Mouse (Mus musculus) liver, embryonic 14.5 days (tissue): ENCODE results near the gene Acsbg2. TPM values are rescaled to one million over a fixed set of nuclear protein-coding genes. Genes with fewer than 3 reads are reported as not detected.

Experiments used
- ATAC-seq: fragments of 200-750 bp; cut with Nextera tagmentation; 2 replicates; pipeline ENCODE4 v1.8.0; 2017; ENCODE audit warnings: moderate number of reproducible peaks, mild to moderate bottlenecking, moderate library complexity; ENCODE audit not compliant: insufficient read depth
- DNase-seq, 3 experiments: peaks; one replicate each; pipeline ENCODE4 v3.0.0-alpha.2; 2012 to 2013; ENCODE audit warnings: low read depth in 3 of 3, low spot score in 3 of 3
- H3K27ac ChIP-seq: fragments of 300-500 bp; sonication (generic); 2 replicates; pipeline ENCODE4 v1.5.1; 2014; ENCODE audit warnings: moderate library complexity, mild to moderate bottlenecking, control low read depth, inconsistent platforms
- H3K27me3 ChIP-seq: fragments of 300-500 bp; sonication (generic); 2 replicates; pipeline ENCODE4 v1.6.1; 2014; ENCODE audit warnings: mild to moderate bottlenecking, low read length, moderate library complexity; ENCODE audit not compliant: control insufficient read depth, insufficient read depth
- H3K36me3 ChIP-seq: fragments of 300-500 bp; sonication (generic); replicated peaks from 2 replicates; pipeline ENCODE4 v1.6.1; 2014; ENCODE audit warnings: low read depth; ENCODE audit not compliant: control insufficient read depth, insufficient read depth
- H3K4me1 ChIP-seq, 2 experiments: fragments of 200-500 bp in 1 of 2; fragments of 300-500 bp in 1 of 2; sonication (generic) in 1 of 2; replicated peaks; 2 replicates each; pipeline ENCODE4 v1.6.1; 2012 to 2014; ENCODE audit warnings: antibody characterized with exemption in 1 of 2, inconsistent platforms in 1 of 2, low read length in 1 of 2; ENCODE audit not compliant: control insufficient read depth in 2 of 2, insufficient read depth in 2 of 2
- H3K4me2 ChIP-seq: fragments of 300-500 bp; sonication (generic); 2 replicates; pipeline ENCODE4 v1.6.1; 2014; ENCODE audit warnings: low read depth, mild to moderate bottlenecking, control low read depth, moderate library complexity
- H3K4me3 ChIP-seq, 2 experiments: fragments of 200-500 bp in 1 of 2; fragments of 300-500 bp in 1 of 2; sonication (generic) in 1 of 2; 2 replicates each; pipeline ENCODE4 v1.5.1; 2012 to 2014; ENCODE audit warnings: low read depth in 2 of 2, low read length in 2 of 2, mild to moderate bottlenecking in 2 of 2, control low read depth in 1 of 2, inconsistent platforms in 1 of 2, moderate library complexity in 1 of 2; ENCODE audit not compliant: insufficient read depth in 1 of 2
- H3K9ac ChIP-seq: fragments of 300-500 bp; sonication (generic); replicated peaks from 2 replicates; pipeline ENCODE4 v1.6.1; 2014; ENCODE audit warnings: mild to moderate bottlenecking, control low read depth, moderate library complexity
- H3K9me3 ChIP-seq: fragments of 300-500 bp; sonication (generic); 2 replicates; pipeline ENCODE4 v1.6.1; 2016; ENCODE audit warnings: low read length, mixed read lengths; ENCODE audit not compliant: control insufficient read depth
- CTCF ChIP-seq: IDR thresholded peaks from 2 replicates; pipeline ENCODE4 v1.5.1; 2016; ENCODE audit warnings: antibody characterized with exemption, low read depth, control low read depth
- EP300 ChIP-seq: IDR thresholded peaks from 2 replicates; pipeline ENCODE4 v1.6.1; 2016; ENCODE audit warnings: antibody characterized with exemption, low read depth
- WGBS: fragments of 180-500 bp; shearing (Covaris S2); extraction: QIAGEN DNeasy Blood & Tissue Kit; methylation state at CpG from one replicate; pipeline ENCODE4 v1.1.7; 2014; ENCODE audit not compliant: insufficient replicate concordance; 5-methylcytosine and 5-hydroxymethylcytosine counted together
- polyA plus RNA-seq, 2 experiments: library from polyadenylated mRNA; depleted of rRNA in 1 of 2; stranded (reverse) in 1 of 2; unstranded in 1 of 2; fragments of >200 nt; fragmentation: Nextera tagmentation in 1 of 2; extraction: Ambion mirVana in 1 of 2; gene quantifications; 2 replicates each; pipeline versions ENCODE4 v1.2.1 to v1.2.3; 2012 to 2014

The Acsbg2 gene
- polyA plus RNA-seq, 2 experiments = not detected

GRCm38 (mm10) chr17:56810245-56810644 is 64.0 kb downstream of the Acsbg2 start:
- no peaks in the 10 kb centered on the region; the same call in 1 of the 2 replicates for H3K36me3 ChIP-seq
- no peak overlapping the region for H3K4me2 ChIP-seq
- no peaks in the 10 kb centered on the region for H3K9me3 ChIP-seq
- no peak overlapping the region for H3K27ac ChIP-seq
- ATAC-seq (peak; percentile 27; the same call in 1 of the 2 replicates), DNase-seq (peak in 1 of 3 experiments; percentile 45)
- 60% methylated on average over 3 of the region's 3 CpGs for WGBS
- H3K4me3 ChIP-seq = no peak overlapping the region
- TF ChIP-seq EP300 (no peak), CTCF (no peak)
- no peaks in the 10 kb centered on the region for H3K27me3 ChIP-seq
- H3K4me1 ChIP-seq = peaks cover 0 to 4% of the 10 kb centered on the region in 2 experiments; a peak in 1 of 4 replicates
- H3K9ac ChIP-seq = no peak overlapping the region

DNA sequence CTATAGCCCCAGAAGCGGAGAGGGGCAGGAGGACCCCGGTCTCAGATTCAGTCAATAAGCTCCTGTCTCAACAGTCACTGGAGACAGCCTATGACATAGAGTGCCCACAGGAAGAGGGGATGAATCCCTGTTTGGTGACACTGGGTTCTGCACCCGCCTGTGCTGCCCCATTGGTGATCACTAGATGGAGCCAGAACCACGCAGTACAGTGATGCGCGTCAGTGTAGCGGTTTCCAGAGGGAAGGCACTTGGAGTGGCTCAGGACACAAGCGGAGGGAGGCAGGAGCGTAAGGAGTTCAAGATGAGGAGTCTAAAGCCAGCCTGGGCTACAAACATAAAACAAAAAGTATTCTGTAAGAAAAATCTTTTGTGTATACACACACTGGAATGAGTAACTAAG is 65.7 kb downstream of the Acsbg2 start:
- H3K4me2 ChIP-seq = no peak overlapping the region
- DNase-seq (peak in 1 of 3 experiments; percentile 41), ATAC-seq (peak; percentile 59)
- H3K4me3 ChIP-seq = no peak overlapping the region
- no peaks in the 10 kb centered on the region for H3K9me3 ChIP-seq
- H3K27me3 ChIP-seq = no peaks in the 10 kb centered on the region
- TF ChIP-seq CTCF (peak; percentile 98), EP300 (no peak)
- H3K4me1 ChIP-seq = peaks cover 0 to 4% of the 10 kb centered on the region in 2 experiments; a peak in 1 of 4 replicates
- WGBS = 12% methylated on average over 9 of the region's 9 CpGs
- no peak overlapping the region for H3K9ac ChIP-seq
- peaks cover 2% of the 10 kb centered on the region; the same call in 1 of the 2 replicates for H3K36me3 ChIP-seq
- no peak overlapping the region for H3K27ac ChIP-seq

GRCm38 (mm10) chr17:56805784-56806183 is 68.5 kb downstream of the Acsbg2 start:
- Histone ChIP-seq H3K4me2 (no peak overlapping the region), H3K4me3 (no peak overlapping the region), H3K4me1 (peaks cover 0 to 4% of the 10 kb centered on the region in 2 experiments; a peak in 1 of 4 replicates), H3K27me3 (no peaks in the 10 kb centered on the region), H3K27ac (no peak overlapping the region), H3K36me3 (peaks cover 13% of the 10 kb centered on the region), H3K9me3 (no peaks in the 10 kb centered on the region), H3K9ac (no peak overlapping the region)
- TF ChIP-seq CTCF (peak; percentile 58), EP300 (no peak)
- WGBS = 70% methylated on average over 1 of the region's 1 CpGs
- ATAC-seq = no peak
- no peak for DNase-seq

DNA sequence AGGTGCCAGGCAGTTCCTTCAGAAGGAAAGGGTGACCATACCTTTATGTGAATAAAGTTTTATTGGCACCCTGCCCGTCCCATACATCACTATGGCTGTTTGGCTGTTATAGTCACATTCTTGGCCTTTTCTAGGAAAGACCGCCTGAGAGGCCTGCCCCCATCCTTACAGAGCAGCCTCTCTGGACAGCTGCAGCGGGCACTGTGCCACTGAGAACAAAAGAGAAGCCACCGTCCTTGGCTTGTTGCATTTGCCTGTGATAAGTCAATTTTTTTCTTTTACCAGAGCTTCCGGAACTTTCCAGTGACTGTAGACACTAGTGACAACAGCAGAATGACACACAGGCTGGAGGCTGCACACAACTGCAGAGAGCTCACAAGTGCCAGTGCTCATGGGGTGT is 69.3 kb downstream of the Acsbg2 start:
- Histone ChIP-seq H3K36me3 (peaks cover 19% of the 10 kb centered on the region), H3K4me2 (no peak overlapping the region), H3K4me3 (no peak overlapping the region), H3K9ac (no peak overlapping the region), H3K27me3 (no peaks in the 10 kb centered on the region), H3K4me1 (no peaks in the 10 kb centered on the region), H3K9me3 (no peaks in the 10 kb centered on the region), H3K27ac (no peak overlapping the region)
- TF ChIP-seq CTCF (no peak), EP300 (no peak)
- no peak for ATAC-seq
- no peak for DNase-seq
- WGBS = 79% methylated on average over 5 of the region's 5 CpGs

DNA sequence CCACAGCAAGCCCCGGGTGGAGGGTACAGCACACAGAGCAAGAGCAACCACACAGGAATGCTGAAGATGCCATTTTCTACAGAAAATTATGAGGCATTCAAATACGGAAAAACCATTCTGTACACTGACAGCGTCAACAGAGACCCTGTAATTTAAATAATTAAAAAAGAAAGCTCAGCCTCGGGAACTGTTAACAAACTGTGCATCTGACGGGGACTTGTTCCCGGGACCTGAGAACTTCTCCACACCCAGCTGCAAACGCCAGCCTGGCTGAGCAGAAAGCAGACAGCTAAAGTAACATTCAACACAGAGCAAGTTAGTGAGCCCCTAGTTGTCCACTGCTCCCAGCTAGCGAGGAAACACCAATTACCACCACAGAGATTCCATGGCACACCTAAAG is 72.2 kb downstream of the Acsbg2 start:
- ATAC-seq (no peak), DNase-seq (no peak)
- Histone ChIP-seq H3K36me3 (peaks cover 23% of the 10 kb centered on the region), H3K4me2 (no peak overlapping the region), H3K4me1 (no peaks in the 10 kb centered on the region), H3K9me3 (no peaks in the 10 kb centered on the region), H3K27me3 (no peaks in the 10 kb centered on the region), H3K4me3 (no peak overlapping the region), H3K27ac (no peak overlapping the region), H3K9ac (no peak overlapping the region)
- no peak for TF ChIP-seq EP300
- TF ChIP-seq CTCF = no peak
- WGBS = 79% methylated on average over 8 of the region's 8 CpGs
